Mouse (Mus musculus) lung, embryonic 16.5 days (tissue): Measurements from ENCODE around the gene Prpf18. TPM values are rescaled to one million over a fixed set of nuclear protein-coding genes. Genes with fewer than 3 reads are reported as not detected.
A peak's percentile ranks its signal among the peaks of the same experiment; 100 is the strongest.
"Not testable (repeated sequence)": the region's sequence is repeated elsewhere in the genome, so short reads cannot be mapped to it uniquely, and the experiment has no call there.

Experiments
- ATAC-seq: fragments of 200-750 bp; cut with Nextera tagmentation; 2 replicates; pipeline ENCODE4 v1.8.0; 2017; ENCODE audit warnings: low read depth, mild to moderate bottlenecking, moderate library complexity
- H3K27ac ChIP-seq: fragments of 300-500 bp; sonication (generic); 2 replicates; pipeline ENCODE4 v1.5.1; 2014; ENCODE audit warnings: mild to moderate bottlenecking, control low read depth, low read length
- H3K27me3 ChIP-seq: fragments of 300-500 bp; sonication (generic); 2 replicates; pipeline ENCODE4 v1.6.1; 2014; ENCODE audit warnings: low read depth, low read length, mixed read lengths; ENCODE audit not compliant: control insufficient read depth, insufficient read depth
- H3K36me3 ChIP-seq: fragments of 300-500 bp; sonication (generic); 2 replicates; pipeline ENCODE4 v1.6.1; 2014; ENCODE audit warnings: low read length; ENCODE audit not compliant: control insufficient read depth, insufficient read depth
- H3K4me1 ChIP-seq: fragments of 300-500 bp; sonication (generic); replicated peaks from 2 replicates; pipeline ENCODE4 v1.6.1; 2014; ENCODE audit warnings: low read length, mixed read lengths; ENCODE audit not compliant: control insufficient read depth, insufficient read depth
- H3K4me2 ChIP-seq: fragments of 300-500 bp; sonication (generic); 2 replicates; pipeline ENCODE4 v1.6.1; 2014; ENCODE audit warnings: low read depth, low read length, control low read depth
- H3K4me3 ChIP-seq: fragments of 300-500 bp; sonication (generic); 2 replicates; pipeline ENCODE4 v1.5.1; 2014; ENCODE audit warnings: mild to moderate bottlenecking, low read length, control low read depth
- H3K9ac ChIP-seq: fragments of 300-500 bp; sonication (generic); 2 replicates; pipeline ENCODE4 v1.6.1; 2014; ENCODE audit warnings: low read length, control low read depth
- H3K9me3 ChIP-seq: fragments of 300-500 bp; sonication (generic); 2 replicates; pipeline ENCODE4 v1.6.1; 2016; ENCODE audit warnings: low read length; ENCODE audit not compliant: control insufficient read depth
- WGBS: fragments of 180-500 bp; shearing (Covaris S2); extraction: QIAGEN DNeasy Blood & Tissue Kit; methylation state at CpG from one replicate; pipeline ENCODE4 v1.1.7; 2014; 5-methylcytosine and 5-hydroxymethylcytosine counted together
- polyA plus RNA-seq: library from polyadenylated mRNA; unstranded; fragments of >200 nt; fragmentation: Nextera tagmentation; extraction: Ambion mirVana; gene quantifications from 2 replicates; pipeline ENCODE4 v1.2.1, GENCODE M21; 2015

The Prpf18 gene
- polyA plus RNA-seq, 1 experiment from 2014 or later: 47.9 TPM

DNA sequence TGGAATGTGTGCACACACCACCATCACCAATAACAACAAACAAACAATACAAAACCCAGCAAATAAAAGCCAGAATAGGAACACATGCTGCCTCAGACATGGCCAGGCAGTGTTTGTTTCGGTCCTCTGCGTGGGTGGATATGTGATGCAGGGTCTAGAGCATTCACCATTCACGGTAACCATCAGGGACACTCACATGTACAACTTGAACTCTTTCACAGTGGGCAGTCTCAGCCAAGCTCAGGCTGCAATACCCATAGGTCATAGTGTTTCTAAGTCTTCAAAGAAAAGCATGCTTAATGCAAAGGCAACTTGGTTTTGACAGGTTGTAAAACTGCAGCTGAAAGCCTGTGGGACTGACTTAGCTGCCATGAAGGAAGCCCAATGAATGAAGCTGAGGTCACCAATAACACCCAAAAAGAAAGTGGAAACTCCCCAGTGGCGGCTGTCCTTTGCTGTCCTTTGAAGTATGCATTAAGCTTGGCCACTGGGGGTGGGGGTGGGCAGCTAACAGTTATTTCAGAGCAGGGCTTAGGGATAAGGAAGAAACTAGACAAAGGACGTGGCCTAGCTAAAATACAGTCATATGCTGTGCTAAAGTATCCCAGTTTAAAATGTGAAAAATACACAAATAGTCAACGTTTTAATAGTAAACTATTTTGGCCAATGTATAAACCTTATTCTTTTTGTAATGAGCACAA lies 31.9 kb downstream of the Prpf18 start:
- no peak overlapping the region for H3K9ac ChIP-seq
- H3K36me3 ChIP-seq: 0 out of 2 replicates have a peak, but pooled peaks cover 4% of the 10 kb centered on the region
- 50% methylated on average over 6 of the region's 6 CpGs for WGBS
- peak overlapping the region; percentile 56 for H3K27ac ChIP-seq
- no peak overlapping the region for H3K4me2 ChIP-seq
- ATAC-seq: peak; percentile 41
- H3K27me3 ChIP-seq: no peaks in the 10 kb centered on the region
- H3K4me3 ChIP-seq: no peak overlapping the region
- H3K9me3 ChIP-seq: no peaks in the 10 kb centered on the region
- H3K4me1 ChIP-seq: peaks cover 14% of the 10 kb centered on the region

DNA sequence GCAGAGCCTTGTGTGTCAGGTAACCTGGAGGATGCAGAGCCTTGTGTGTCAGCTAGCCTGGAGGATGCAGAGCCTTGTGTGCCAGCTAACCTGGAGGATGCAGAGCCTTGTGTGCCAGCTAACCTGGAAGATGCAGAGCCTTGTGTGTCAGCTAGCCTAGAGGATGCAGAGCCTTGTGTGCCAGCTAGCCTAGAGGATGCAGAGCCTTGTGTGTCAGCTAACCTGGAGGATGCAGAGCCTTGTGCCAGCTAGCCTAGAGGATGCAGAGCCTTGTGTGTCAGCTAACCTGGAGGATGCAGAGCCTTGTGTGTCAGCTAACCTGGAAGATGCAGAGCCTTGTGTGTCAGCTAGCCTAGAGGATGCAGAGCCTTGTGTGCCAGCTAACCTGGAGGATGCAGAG lies 32.8 kb downstream of the Prpf18 start:
- H3K27ac ChIP-seq, H3K4me2 ChIP-seq, ATAC-seq, H3K9me3 ChIP-seq, H3K27me3 ChIP-seq, H3K36me3 ChIP-seq, H3K4me3 ChIP-seq, H3K9ac ChIP-seq: not testable (repeated sequence)
- H3K4me1 ChIP-seq: peaks cover 14% of the 10 kb centered on the region

DNA sequence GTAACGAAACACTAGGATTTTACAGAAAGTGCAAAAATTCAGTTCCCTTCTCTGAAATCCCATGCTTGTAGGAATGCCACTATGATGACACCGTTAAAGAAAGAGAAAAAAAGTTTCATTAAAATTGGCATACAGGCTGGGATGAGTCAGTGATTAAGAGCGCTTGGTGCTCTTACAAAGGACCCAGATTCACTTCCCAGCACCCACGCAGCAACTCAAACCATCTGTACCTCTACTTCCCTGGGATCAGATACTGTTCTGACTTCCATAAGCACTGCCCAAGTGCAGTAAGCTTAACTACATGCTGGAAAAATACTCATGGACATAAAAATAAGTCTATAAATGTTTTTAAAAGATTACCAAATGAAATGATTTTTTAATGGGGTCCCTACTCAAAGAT lies 34.9 kb downstream of the Prpf18 start:
- Histone ChIP-seq H3K36me3 (peaks cover 14% of the 10 kb centered on the region), H3K9me3 (no peaks in the 10 kb centered on the region), H3K9ac (no peak overlapping the region), H3K27me3 (no peaks in the 10 kb centered on the region), H3K27ac (no peak overlapping the region), H3K4me3 (no peak overlapping the region), H3K4me2 (no peak overlapping the region), H3K4me1 (peaks cover 14% of the 10 kb centered on the region)
- ATAC-seq: no peak
- 90% methylated on average over 4 of the region's 4 CpGs for WGBS

DNA sequence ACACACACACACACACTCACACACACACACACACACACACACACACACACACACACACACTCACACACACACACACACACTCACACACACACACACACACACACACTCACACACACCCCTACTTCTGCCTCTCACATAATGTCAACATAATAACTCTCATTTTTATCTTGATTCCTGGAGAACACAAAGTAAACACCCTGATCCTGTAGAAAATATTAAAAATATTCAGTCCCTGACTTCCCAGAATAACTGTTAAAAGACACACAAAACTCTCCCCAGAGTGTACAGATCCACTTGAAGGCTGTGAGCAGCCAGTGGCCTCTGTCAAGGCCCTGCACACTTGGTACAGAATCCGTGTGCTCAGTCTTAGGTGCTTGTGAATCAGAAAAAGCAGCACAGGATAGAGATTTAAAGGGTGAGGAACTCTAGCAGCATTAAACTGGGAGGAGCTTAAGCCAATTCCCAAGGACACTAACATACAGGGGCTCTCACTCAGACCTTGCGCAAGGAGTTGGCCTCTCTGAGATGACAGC lies 36.8 kb downstream of the Prpf18 start:
- 67% methylated on average over 2 of the region's 2 CpGs for WGBS
- ATAC-seq: peak; percentile 76

DNA sequence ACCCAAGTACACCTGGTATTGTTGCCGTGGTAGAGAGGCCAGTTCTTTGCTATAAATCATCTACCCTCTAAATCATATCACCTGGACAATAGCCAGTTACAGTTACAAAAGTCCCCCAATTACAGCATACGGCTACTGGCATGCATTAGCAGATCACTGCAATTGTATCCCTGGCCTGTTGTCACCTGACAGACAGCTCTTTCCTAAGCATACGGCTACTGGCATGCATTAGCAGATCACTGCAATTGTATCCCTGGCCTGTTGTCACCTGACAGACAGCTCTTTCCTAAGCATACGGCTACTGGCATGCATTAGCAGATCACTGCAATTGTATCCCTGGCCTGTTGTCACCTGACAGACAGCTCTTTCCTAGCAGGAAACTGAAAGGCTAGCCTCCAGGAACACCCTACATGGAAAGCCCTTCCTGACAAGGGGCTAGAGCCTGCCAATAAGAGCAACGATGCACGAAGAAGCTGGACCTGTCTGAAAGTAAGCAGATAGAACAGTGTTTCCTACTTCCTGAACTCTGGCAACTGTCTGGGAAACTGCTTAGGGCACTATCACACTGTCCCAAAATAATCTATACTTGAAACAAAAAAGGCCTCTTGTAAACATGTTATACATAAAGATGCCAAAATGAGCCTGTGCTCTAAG lies 37.5 kb downstream of the Prpf18 start:
- Histone ChIP-seq H3K27ac (peak overlapping the region; percentile 68), H3K36me3 (peaks cover 31% of the 10 kb centered on the region)
- not testable (repeated sequence) for H3K9me3 ChIP-seq, H3K27me3 ChIP-seq, H3K9ac ChIP-seq, H3K4me3 ChIP-seq, H3K4me2 ChIP-seq, H3K4me1 ChIP-seq
- WGBS: 50% methylated on average over 6 of the region's 6 CpGs
- peak; percentile 52 for ATAC-seq

More for the DNA sequence above, 36.8 kb downstream of the Prpf18 start:
- no peaks in the 10 kb centered on the region for H3K27me3 ChIP-seq
- peaks cover 31% of the 10 kb centered on the region for H3K36me3 ChIP-seq
- no peaks in the 10 kb centered on the region for H3K9me3 ChIP-seq
- H3K4me3 ChIP-seq: no peak overlapping the region
- no peak overlapping the region for H3K9ac ChIP-seq
- peak overlapping the region; percentile 68 for H3K27ac ChIP-seq
- H3K4me1 ChIP-seq: peaks cover 7% of the 10 kb centered on the region
- no peak overlapping the region for H3K4me2 ChIP-seq

DNA sequence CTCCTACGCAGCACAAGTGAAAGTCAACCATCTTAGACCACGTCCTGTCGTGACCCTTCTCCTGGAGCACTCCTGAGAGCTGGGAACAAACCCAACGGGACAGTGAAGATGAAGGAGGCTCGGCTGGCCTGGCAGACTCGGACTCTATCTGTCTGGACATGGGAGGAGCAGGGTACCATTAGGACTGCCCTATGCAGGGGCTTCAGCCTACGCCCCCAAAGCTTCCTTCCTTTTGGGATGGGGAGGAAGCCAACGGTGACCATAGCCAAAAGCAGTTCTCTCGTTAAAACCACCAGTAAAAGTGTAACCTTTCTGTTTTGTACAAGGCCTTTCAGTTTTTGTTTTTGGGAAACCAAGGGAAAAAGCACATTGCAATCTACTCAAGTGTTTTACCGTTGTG lies 40.2 kb downstream of the Prpf18 start:
- H3K27ac ChIP-seq: no peak overlapping the region
- H3K27me3 ChIP-seq: no peaks in the 10 kb centered on the region
- no peak overlapping the region for H3K4me2 ChIP-seq
- WGBS: 86% methylated on average over 10 of the region's 10 CpGs
- no peak for ATAC-seq
- no peaks in the 10 kb centered on the region for H3K9me3 ChIP-seq
- no peak overlapping the region for H3K9ac ChIP-seq
- peaks cover 56% of the 10 kb centered on the region for H3K36me3 ChIP-seq
- no peak overlapping the region for H3K4me3 ChIP-seq
- peaks cover 4% of the 10 kb centered on the region for H3K4me1 ChIP-seq

DNA sequence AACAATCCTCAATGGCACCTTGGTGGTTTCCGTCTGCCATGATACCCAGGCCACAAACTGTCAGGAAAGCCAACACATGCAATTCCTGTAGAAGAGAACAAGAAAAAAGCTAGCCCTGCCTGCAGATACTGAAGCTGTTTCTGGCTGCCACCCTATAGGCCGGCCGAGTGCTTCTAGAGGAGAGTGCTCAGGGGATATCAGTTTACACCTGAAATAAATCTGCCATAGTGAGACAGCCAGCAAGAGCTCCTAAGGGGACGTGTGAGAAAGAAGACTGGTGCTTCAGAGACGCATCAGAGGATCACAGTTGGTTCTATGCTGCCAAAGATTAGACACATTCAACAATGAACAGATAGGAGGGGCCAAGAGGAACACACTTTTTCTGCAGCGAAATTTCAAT lies 40.6 kb downstream of the Prpf18 start:
- no peak overlapping the region for H3K27ac ChIP-seq
- H3K4me1 ChIP-seq: peaks cover 4% of the 10 kb centered on the region
- 80% methylated on average over 6 of the region's 6 CpGs for WGBS
- H3K9me3 ChIP-seq: no peaks in the 10 kb centered on the region
- no peak overlapping the region for H3K4me2 ChIP-seq
- no peaks in the 10 kb centered on the region for H3K27me3 ChIP-seq
- H3K36me3 ChIP-seq: peaks cover 60% of the 10 kb centered on the region
- no peak overlapping the region for H3K9ac ChIP-seq
- H3K4me3 ChIP-seq: no peak overlapping the region
- ATAC-seq: no peak

DNA sequence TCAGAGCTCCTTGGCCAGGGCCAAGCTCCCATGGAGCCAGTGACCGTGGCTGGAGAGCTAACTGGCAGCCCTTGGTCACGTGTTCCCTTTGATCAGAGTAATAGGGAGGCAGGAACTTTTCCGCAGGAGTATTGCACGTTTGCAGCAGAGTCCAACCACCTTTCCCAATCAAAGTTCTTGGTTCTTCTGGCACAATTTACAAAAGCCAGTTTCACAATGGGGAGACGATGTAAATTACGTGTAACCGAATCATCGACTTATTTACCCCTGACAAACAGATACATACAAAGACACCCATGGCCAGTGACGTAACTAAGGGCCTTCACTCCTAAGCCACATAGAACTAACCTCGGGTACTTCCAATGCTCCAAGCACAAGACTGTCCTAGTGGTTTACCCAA lies 42.5 kb downstream of the Prpf18 start:
- H3K9me3 ChIP-seq: no peaks in the 10 kb centered on the region
- H3K9ac ChIP-seq: no peak overlapping the region
- H3K27me3 ChIP-seq: no peaks in the 10 kb centered on the region
- H3K27ac ChIP-seq: no peak overlapping the region
- no peak for ATAC-seq
- H3K36me3 ChIP-seq: peaks cover 75% of the 10 kb centered on the region
- H3K4me1 ChIP-seq: no peaks in the 10 kb centered on the region; the same call in none of the 2 replicates
- H3K4me2 ChIP-seq: no peak overlapping the region
- no peak overlapping the region for H3K4me3 ChIP-seq
- 75% methylated on average over 10 of the region's 10 CpGs for WGBS

DNA sequence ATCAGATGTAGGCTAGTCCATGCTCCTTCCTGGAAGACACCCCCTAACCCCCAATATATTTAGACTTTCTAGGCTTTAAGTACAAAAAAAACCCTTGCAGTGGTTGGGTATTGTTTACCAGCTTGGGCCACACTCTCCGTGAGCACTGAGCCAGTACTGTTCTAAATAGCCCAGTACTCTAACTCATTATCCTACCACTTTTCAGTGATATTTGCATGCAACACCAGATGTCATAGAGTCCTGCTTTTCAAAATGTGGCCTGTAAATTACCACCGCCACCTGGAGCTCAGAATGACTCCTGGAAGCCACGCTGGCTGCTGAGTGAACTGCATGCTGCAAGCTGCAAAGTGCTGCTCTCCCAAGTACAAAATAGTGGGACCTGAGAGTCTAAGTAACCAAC lies 43.7 kb downstream of the Prpf18 start:
- H3K4me3 ChIP-seq: no peak overlapping the region
- ATAC-seq: no peak
- no peaks in the 10 kb centered on the region for H3K9me3 ChIP-seq
- H3K9ac ChIP-seq: no peak overlapping the region
- no peak overlapping the region for H3K27ac ChIP-seq
- whole genome bisulfite sequencing: 77% methylated on average over 3 of the region's 3 CpGs
- H3K4me1 ChIP-seq: no peaks in the 10 kb centered on the region
- H3K36me3 ChIP-seq: peaks cover 82% of the 10 kb centered on the region
- H3K27me3 ChIP-seq: no peaks in the 10 kb centered on the region
- H3K4me2 ChIP-seq: no peak overlapping the region
